Mouse (Mus musculus) spleen, adult 2 months (tissue): ENCODE data around the gene Metrn.

ENCODE experiments used
- CTCF ChIP-seq: fragments of 200-500 bp; IDR thresholded peaks from 2 replicates; pipeline ENCODE4 v1.5.1; 2011; ENCODE audit warnings: mild to moderate bottlenecking, inconsistent platforms; ENCODE audit not compliant: insufficient read depth, insufficient read length, insufficient replicate concordance; ENCODE audit errors: extremely low read depth
- POLR2A ChIP-seq: fragments of 200-500 bp; IDR thresholded peaks from 2 replicates; pipeline ENCODE4 v1.6.1; 2011; ENCODE audit warnings: low read depth, low read length, inconsistent platforms

GRCm38 (mm10) chr17:25823452-25823851 lies 26.5 kb upstream of the Metrn start, which contains the start of gene Wdr24:
- TF ChIP-seq CTCF (no peak), POLR2A (peak; percentile 60; the same call in 1 of the 2 replicates)
